Mouse (Mus musculus): Measurements from ENCODE around the gene Diaph3. TPM values are rescaled to one million over a fixed set of nuclear protein-coding genes. Genes with fewer than 3 reads are reported as not detected.

Diaph3 gene
- polyA plus RNA-seq, 1 experiment from 2014 or later, result 10.2 TPM

- Histone ChIP-seq H3K4me1 (replicated peaks) (no peaks in the 10 kb centered on the region), H3K9ac (no peak overlapping the region), H3K27me3 (replicated peaks) (no peaks in the 10 kb centered on the region), H3K27ac (no peak overlapping the region), H3K4me2 (replicated peaks) (no peak overlapping the region), H3K9me3 (no peaks in the 10 kb centered on the region), H3K4me3 (replicated peaks) (no peak overlapping the region), H3K36me3 (no peaks in the 10 kb centered on the region)
- 89% methylated on average over 2 of the region's 2 CpGs for WGBS
- ATAC-seq, result no peak
Measured at GRCm38 (mm10) chr14:87075021-87075531, 66.0 kb downstream of the Diaph3 start.

DNA sequence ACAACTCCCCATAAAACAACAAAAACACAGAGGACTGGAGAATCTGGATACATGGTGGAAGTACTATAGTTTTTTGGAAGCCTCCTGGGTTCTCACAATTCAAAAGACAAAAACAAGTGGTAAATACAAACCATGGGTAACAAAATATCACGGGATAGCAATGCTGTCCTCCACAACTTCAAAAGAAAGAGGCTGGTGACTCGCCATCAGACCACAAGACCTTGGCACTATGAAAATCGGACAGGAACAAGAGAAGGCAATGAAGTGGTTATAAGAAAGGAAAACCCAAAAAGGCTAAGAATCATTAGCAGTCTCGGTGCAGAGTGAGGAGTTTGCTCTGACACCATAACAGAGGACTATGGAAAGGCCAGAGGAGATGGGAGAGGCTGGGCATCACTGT, 76.8 kb downstream of the Diaph3 start:
- Histone ChIP-seq H3K4me2 (replicated peaks) (no peak overlapping the region), H3K27ac (no peak overlapping the region), H3K27me3 (replicated peaks) (no peaks in the 10 kb centered on the region), H3K36me3 (no peaks in the 10 kb centered on the region), H3K4me1 (replicated peaks) (no peaks in the 10 kb centered on the region), H3K9me3 (no peaks in the 10 kb centered on the region), H3K4me3 (replicated peaks) (no peak overlapping the region), H3K9ac (no peak overlapping the region)
- whole genome bisulfite sequencing, result 92% methylated on average over 4 of the region's 4 CpGs
- no peak for ATAC-seq

DNA sequence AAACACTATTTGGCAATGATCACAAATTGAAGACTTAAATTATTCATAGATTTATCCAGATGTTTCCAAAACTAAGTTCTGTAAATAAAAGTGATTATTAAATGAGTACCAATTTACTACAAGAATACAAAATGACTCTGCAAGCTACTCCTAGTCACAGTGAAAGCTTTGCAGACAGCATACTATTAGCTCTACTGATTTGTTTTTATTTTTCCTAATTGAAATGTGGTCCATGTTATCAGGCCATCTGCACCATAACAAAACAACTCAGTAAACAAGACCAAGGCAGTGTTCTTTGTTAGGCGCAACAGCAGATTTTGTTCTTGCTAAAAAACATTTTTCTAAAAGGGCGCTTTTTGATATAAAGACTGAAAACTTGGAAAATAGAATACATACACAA, 84.9 kb downstream of the Diaph3 start:
- 94% methylated on average over 2 of the region's 2 CpGs for WGBS
- no peak overlapping the region for H3K4me3 ChIP-seq (replicated peaks)
- no peaks in the 10 kb centered on the region for H3K4me1 ChIP-seq (replicated peaks)
- H3K9ac ChIP-seq, result no peak overlapping the region
- H3K27ac ChIP-seq, result no peak overlapping the region
- no peaks in the 10 kb centered on the region for H3K9me3 ChIP-seq
- H3K4me2 ChIP-seq (replicated peaks), result no peak overlapping the region
- no peaks in the 10 kb centered on the region for H3K36me3 ChIP-seq
- ATAC-seq, result no peak
- H3K27me3 ChIP-seq (replicated peaks), result no peaks in the 10 kb centered on the region

GRCm38 (mm10) chr14:87051187-87051586, 89.8 kb downstream of the Diaph3 start:
- ATAC-seq, result no peak
- no peaks in the 10 kb centered on the region for H3K27me3 ChIP-seq (replicated peaks)
- no peaks in the 10 kb centered on the region for H3K36me3 ChIP-seq
- H3K4me2 ChIP-seq (replicated peaks), result no peak overlapping the region
- H3K9ac ChIP-seq, result no peak overlapping the region
- 74% methylated on average over 5 of the region's 5 CpGs for WGBS
- no peak overlapping the region for H3K27ac ChIP-seq
- H3K4me3 ChIP-seq (replicated peaks), result no peak overlapping the region
- H3K4me1 ChIP-seq (replicated peaks), result no peaks in the 10 kb centered on the region
- H3K9me3 ChIP-seq, result no peaks in the 10 kb centered on the region

GRCm38 (mm10) chr14:87044401-87044806, 96.6 kb downstream of the Diaph3 start:
- Histone ChIP-seq H3K9ac (no peak overlapping the region), H3K27me3 (replicated peaks) (no peaks in the 10 kb centered on the region), H3K27ac (no peak overlapping the region), H3K9me3 (no peaks in the 10 kb centered on the region), H3K4me3 (replicated peaks) (no peak overlapping the region), H3K4me1 (replicated peaks) (no peaks in the 10 kb centered on the region), H3K36me3 (no peaks in the 10 kb centered on the region), H3K4me2 (replicated peaks) (no peak overlapping the region)
- 36% methylated on average over 5 of the region's 5 CpGs for WGBS
- peak; percentile 59 for ATAC-seq

GRCm38 (mm10) chr14:87020240-87020639, 120.8 kb downstream of the Diaph3 start:
- no peaks in the 10 kb centered on the region for H3K9me3 ChIP-seq
- no peak for ATAC-seq
- no peak overlapping the region for H3K27ac ChIP-seq
- no peak overlapping the region for H3K4me3 ChIP-seq (replicated peaks)
- H3K4me2 ChIP-seq (replicated peaks), result no peak overlapping the region
- H3K36me3 ChIP-seq, result no peaks in the 10 kb centered on the region
- no peaks in the 10 kb centered on the region for H3K27me3 ChIP-seq (replicated peaks)
- no peaks in the 10 kb centered on the region for H3K4me1 ChIP-seq (replicated peaks)
- no peak overlapping the region for H3K9ac ChIP-seq
- 82% methylated on average over 10 of the region's 10 CpGs for WGBS

GRCm38 (mm10) chr14:87019687-87020086, 121.3 kb downstream of the Diaph3 start:
- Histone ChIP-seq H3K9ac (no peak overlapping the region), H3K36me3 (no peaks in the 10 kb centered on the region), H3K4me3 (replicated peaks) (no peak overlapping the region), H3K27ac (no peak overlapping the region), H3K27me3 (replicated peaks) (no peaks in the 10 kb centered on the region), H3K4me1 (replicated peaks) (no peaks in the 10 kb centered on the region), H3K4me2 (replicated peaks) (no peak overlapping the region), H3K9me3 (no peaks in the 10 kb centered on the region)
- ATAC-seq, result no peak
- 83% methylated on average over 3 of the region's 3 CpGs for WGBS

DNA sequence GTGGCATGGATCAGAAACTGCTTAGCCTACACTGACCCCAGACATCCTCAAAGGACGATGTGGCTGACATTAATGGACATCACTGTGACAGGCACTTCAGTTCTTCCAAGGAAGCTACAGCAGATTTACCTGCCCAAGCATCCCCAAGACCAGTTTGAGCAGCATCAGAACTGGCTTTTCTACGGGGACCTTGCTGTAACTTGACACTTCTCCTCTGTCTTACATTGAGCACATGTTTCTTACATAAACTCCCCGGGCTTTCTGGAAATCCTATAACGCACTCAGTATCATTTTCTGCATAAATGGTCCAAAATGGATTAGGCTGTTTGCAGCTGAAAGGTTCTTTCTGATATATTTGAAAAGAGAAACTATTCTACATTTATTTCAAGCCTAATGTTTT, 143.7 kb downstream of the Diaph3 start:
- Histone ChIP-seq H3K4me2 (replicated peaks) (no peak overlapping the region), H3K9ac (no peak overlapping the region), H3K27ac (no peak overlapping the region), H3K4me3 (replicated peaks) (no peak overlapping the region), H3K27me3 (replicated peaks) (no peaks in the 10 kb centered on the region), H3K4me1 (replicated peaks) (no peaks in the 10 kb centered on the region), H3K9me3 (no peaks in the 10 kb centered on the region), H3K36me3 (no peaks in the 10 kb centered on the region)
- no peak for ATAC-seq
- 49% methylated on average over 4 of the region's 4 CpGs for WGBS

DNA sequence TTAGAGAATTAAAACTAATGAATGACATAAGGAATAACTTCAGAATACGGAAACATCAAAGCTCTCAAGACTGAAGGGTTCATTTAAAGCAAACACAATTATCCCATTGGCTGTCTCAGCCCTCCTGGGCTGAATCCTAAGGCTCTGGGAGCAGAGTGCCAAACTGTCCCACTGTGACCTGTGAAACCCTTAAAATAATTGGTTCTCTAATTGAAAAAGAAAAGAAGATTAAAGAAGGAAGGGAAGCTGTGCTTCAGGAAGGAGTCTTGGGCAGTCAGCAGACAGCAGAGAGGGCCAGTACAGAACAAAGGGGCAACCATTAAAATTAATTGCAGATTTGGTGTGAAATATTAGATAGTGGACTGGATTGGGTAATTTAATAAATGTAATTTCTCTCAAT, 189.9 kb downstream of the Diaph3 start:
- H3K4me3 ChIP-seq (replicated peaks), result no peak overlapping the region
- no peaks in the 10 kb centered on the region for H3K27me3 ChIP-seq (replicated peaks)
- no peaks in the 10 kb centered on the region for H3K4me1 ChIP-seq (replicated peaks)
- H3K4me2 ChIP-seq (replicated peaks), result no peak overlapping the region
- no peaks in the 10 kb centered on the region for H3K36me3 ChIP-seq
- H3K9ac ChIP-seq, result no peak overlapping the region
- WGBS, result 77% methylated on average over 1 of the region's 1 CpGs
- ATAC-seq, result no peak
- H3K9me3 ChIP-seq, result no peaks in the 10 kb centered on the region
- no peak overlapping the region for H3K27ac ChIP-seq

- Histone ChIP-seq H3K4me1 (replicated peaks) (no peaks in the 10 kb centered on the region), H3K4me2 (replicated peaks) (no peak overlapping the region), H3K4me3 (replicated peaks) (no peak overlapping the region), H3K27ac (no peak overlapping the region), H3K9ac (no peak overlapping the region), H3K27me3 (replicated peaks) (no peaks in the 10 kb centered on the region), H3K9me3 (no peaks in the 10 kb centered on the region), H3K36me3 (no peaks in the 10 kb centered on the region)
- no peak for ATAC-seq
- 85% methylated on average over 2 of the region's 2 CpGs for WGBS
Measured at GRCm38 (mm10) chr14:86937953-86938352, 203.1 kb downstream of the Diaph3 start.

DNA sequence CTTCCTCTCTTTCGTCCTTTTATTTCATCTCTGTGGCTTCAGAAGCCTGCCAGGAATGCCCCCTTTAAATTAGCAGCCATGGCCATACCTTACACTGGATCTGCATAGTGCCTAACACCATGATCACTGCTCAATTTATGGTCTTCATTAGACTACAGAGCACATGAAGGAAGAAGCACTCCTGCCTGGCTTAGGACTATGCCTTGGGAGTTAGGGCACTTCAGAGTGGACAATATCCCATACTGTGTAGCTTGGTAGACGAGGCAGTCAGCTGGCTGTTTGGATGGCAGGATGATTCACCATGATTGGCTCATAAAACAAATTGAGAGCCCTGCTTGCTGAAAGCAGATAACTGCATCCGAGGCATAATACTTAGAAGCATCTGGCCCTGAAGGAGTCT, 204.6 kb downstream of the Diaph3 start:
- 64% methylated on average over 3 of the region's 3 CpGs for WGBS
- no peak overlapping the region for H3K4me2 ChIP-seq (replicated peaks)
- no peak for ATAC-seq

DNA sequence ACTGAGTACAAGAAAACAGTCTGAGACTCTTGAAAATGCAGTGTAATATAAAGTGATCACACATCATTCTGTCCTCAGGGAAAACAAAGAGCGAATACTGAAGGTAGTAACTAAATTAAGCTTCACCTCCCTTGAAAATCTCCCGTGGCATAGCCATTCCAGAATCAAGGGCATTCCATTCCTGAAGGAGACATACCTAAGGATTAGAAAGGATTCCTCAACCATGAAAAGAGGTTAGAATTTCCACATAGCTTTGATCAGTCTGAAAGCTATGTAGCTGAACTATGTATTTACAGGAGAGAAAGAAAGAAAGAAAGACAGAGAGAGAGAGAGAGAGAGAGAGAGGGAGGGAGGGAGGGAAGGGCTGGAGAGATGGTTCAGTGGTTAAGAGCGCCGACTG, 210.3 kb downstream of the Diaph3 start:
- H3K27ac ChIP-seq, result no peak overlapping the region

More for the DNA sequence above, 204.6 kb downstream of the Diaph3 start:
- no peak overlapping the region for H3K9ac ChIP-seq
- no peak overlapping the region for H3K4me3 ChIP-seq (replicated peaks)
- no peaks in the 10 kb centered on the region for H3K4me1 ChIP-seq (replicated peaks)
- H3K27ac ChIP-seq, result no peak overlapping the region
- H3K27me3 ChIP-seq (replicated peaks), result no peaks in the 10 kb centered on the region
- no peaks in the 10 kb centered on the region for H3K9me3 ChIP-seq
- H3K36me3 ChIP-seq, result no peaks in the 10 kb centered on the region

DNA sequence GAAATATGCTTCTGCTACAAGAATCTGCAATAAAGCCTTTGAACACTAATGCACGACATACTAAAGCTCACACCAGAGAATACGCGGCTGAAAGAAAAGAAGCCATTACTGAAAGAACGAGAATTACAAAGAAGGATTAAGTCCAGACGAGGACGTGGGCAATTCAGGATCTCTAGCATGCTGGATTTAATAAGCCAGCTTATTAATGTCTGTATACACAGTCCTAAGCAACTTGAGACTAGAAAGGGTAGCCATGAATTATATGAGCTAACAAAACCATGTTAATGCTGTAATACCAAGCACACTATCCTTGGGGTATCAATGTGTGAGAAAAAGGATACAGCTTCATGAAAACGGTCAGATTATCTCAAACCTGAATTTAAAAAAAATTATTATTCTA, 214.2 kb downstream of the Diaph3 start:
- no peak overlapping the region for H3K9ac ChIP-seq
- H3K36me3 ChIP-seq, result no peaks in the 10 kb centered on the region
- H3K9me3 ChIP-seq, result no peaks in the 10 kb centered on the region
- WGBS, result 92% methylated on average over 7 of the region's 7 CpGs
- H3K27me3 ChIP-seq (replicated peaks), result no peaks in the 10 kb centered on the region
- no peak overlapping the region for H3K27ac ChIP-seq
- no peak overlapping the region for H3K4me3 ChIP-seq (replicated peaks)
- H3K4me1 ChIP-seq (replicated peaks), result no peaks in the 10 kb centered on the region
- H3K4me2 ChIP-seq (replicated peaks), result no peak overlapping the region
- ATAC-seq, result no peak

More for the DNA sequence above, 210.3 kb downstream of the Diaph3 start:
- WGBS, result 87% methylated on average over 4 of the region's 4 CpGs
- Histone ChIP-seq H3K4me2 (replicated peaks) (no peak overlapping the region), H3K4me3 (replicated peaks) (no peak overlapping the region), H3K36me3 (no peaks in the 10 kb centered on the region), H3K4me1 (replicated peaks) (no peaks in the 10 kb centered on the region), H3K9ac (no peak overlapping the region), H3K27me3 (replicated peaks) (no peaks in the 10 kb centered on the region), H3K9me3 (no peaks in the 10 kb centered on the region)
- no peak for ATAC-seq

Measured in intestine, embryonic 15.5 days (tissue).